Mouse (Mus musculus) cortical plate, adult 2 months (tissue): ENCODE data around the gene Zup1.
"Not testable (repeated sequence)": the region's sequence is repeated elsewhere in the genome, so short reads cannot be mapped to it uniquely, and the experiment has no call there.

Experiments
- CTCF ChIP-seq: fragments of 200-500 bp; IDR thresholded peaks from 2 replicates; pipeline ENCODE4 v1.5.1; 2011; ENCODE audit warnings: mild to moderate bottlenecking, control low read depth, low read length; ENCODE audit not compliant: insufficient read depth; ENCODE audit errors: extremely low read depth
- POLR2A ChIP-seq: fragments of 200-500 bp; IDR thresholded peaks from 2 replicates; pipeline ENCODE4 v1.6.1; 2011; ENCODE audit warnings: mild to moderate bottlenecking, low read length, control low read depth; ENCODE audit not compliant: insufficient read depth; ENCODE audit errors: extremely low read depth

- not testable (repeated sequence) for TF ChIP-seq POLR2A, CTCF
These were observed 45.6 kb upstream of the Zup1 start for GRCm38 (mm10) chr10:33996686-33997085.
